Mouse (Mus musculus) stomach, embryonic 14.5 days (tissue): ENCODE measurements at regions not wholly inside any gene's neighbourhood (a gene's known extent, or its start where the extent isn't known, plus 50 kb on each side); places are given as distances from the start of the nearest gene placed in this dataset.

Experiments
- ATAC-seq: fragments of 200-750 bp; cut with Nextera tagmentation; 2 replicates; pipeline ENCODE4 v1.8.0; 2017; ENCODE audit warnings: low read depth, moderate TSS enrichment; ENCODE audit not compliant: insufficient number of reproducible peaks, insufficient read depth, low FRiP score
- H3K27ac ChIP-seq: fragments of 300-500 bp; sonication (generic); 2 replicates; pipeline ENCODE4 v1.5.1; 2014; ENCODE audit warnings: mild to moderate bottlenecking, low read length, moderate library complexity, mixed read lengths
- H3K27me3 ChIP-seq: fragments of 300-500 bp; sonication (generic); 2 replicates; pipeline ENCODE4 v1.6.1; 2014; ENCODE audit warnings: low read length, control low read depth, mixed read lengths; ENCODE audit not compliant: control insufficient read depth, insufficient read depth
- H3K36me3 ChIP-seq: fragments of 300-500 bp; sonication (generic); 2 replicates; pipeline ENCODE4 v1.6.1; 2014; ENCODE audit warnings: mild to moderate bottlenecking, control low read depth, low read length, moderate library complexity, mixed read lengths; ENCODE audit not compliant: control insufficient read depth, insufficient read depth
- H3K4me1 ChIP-seq: fragments of 300-500 bp; sonication (generic); 2 replicates; pipeline ENCODE4 v1.6.1; 2014; ENCODE audit warnings: low read length, control low read depth, mixed read lengths; ENCODE audit not compliant: control insufficient read depth, insufficient read depth
- H3K4me2 ChIP-seq: fragments of 300-500 bp; sonication (generic); replicated peaks from 2 replicates; pipeline ENCODE4 v1.6.1; 2014; ENCODE audit warnings: low read depth, low read length, control low read depth
- H3K4me3 ChIP-seq: fragments of 300-500 bp; sonication (generic); 2 replicates; pipeline ENCODE4 v1.5.1; 2014; ENCODE audit warnings: low read depth, low read length, control low read depth
- H3K9ac ChIP-seq: fragments of 300-500 bp; sonication (generic); replicated peaks from 2 replicates; pipeline ENCODE4 v1.6.1; 2014; ENCODE audit warnings: low read depth, mild to moderate bottlenecking, control low read depth, low read length, moderate library complexity, mixed read lengths
- H3K9me3 ChIP-seq: fragments of 300-500 bp; sonication (generic); 2 replicates; pipeline ENCODE4 v1.6.1; 2016; ENCODE audit warnings: low read depth, low read length, control low read depth; ENCODE audit not compliant: control insufficient read depth
- WGBS: fragments of 180-500 bp; shearing (Covaris S2); extraction: QIAGEN DNeasy Blood & Tissue Kit; methylation state at CpG from one replicate; pipeline ENCODE4 v1.1.7; 2014; 5-methylcytosine and 5-hydroxymethylcytosine counted together

- Histone ChIP-seq H3K4me2 (peak overlapping the region; percentile 35), H3K9me3 (no peaks in the 10 kb centered on the region), H3K27me3 (peaks cover 5% of the 10 kb centered on the region; the same call in 1 of the 2 replicates), H3K9ac (no peak overlapping the region), H3K27ac (peak overlapping the region; percentile 52; the same call in 1 of the 2 replicates), H3K4me1 (peaks cover 14% of the 10 kb centered on the region; the same call in 1 of the 2 replicates), H3K4me3 (peak overlapping the region; percentile 14), H3K36me3 (no peaks in the 10 kb centered on the region)
- peak; percentile 82; the same call in 1 of the 2 replicates for ATAC-seq
- WGBS: 6% methylated on average over 36 of the region's 36 CpGs
Measured at GRCm38 (mm10) chr5:37893639-37894550, 69.5 kb upstream of the Msx1 start.

DNA sequence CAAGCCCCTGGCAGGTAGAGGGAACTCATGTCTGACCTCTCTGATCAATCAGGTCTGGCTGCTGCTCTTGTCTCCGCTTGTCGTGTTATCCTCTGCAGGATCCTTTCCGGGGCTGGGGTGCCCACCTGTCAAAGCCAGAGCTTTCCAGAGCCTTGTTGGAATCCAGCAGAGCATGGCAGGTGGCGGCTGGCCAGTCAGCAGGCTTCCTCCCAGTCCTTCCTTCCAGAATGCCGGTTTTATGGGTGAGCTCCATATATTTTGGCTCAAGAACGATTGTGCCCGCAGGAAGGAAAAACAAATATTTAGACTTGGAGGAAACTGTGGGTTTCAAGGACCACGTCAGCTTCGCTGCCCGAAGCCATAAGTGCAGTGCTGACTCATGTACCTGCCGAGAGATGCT, 66.3 kb upstream of the Msx1 start:
- H3K4me3 ChIP-seq: no peak overlapping the region
- 49% methylated on average over 11 of the region's 11 CpGs for WGBS
- no peak overlapping the region for H3K9ac ChIP-seq
- no peak overlapping the region for H3K27ac ChIP-seq
- no peaks in the 10 kb centered on the region for H3K9me3 ChIP-seq
- peaks cover 14% of the 10 kb centered on the region; the same call in 1 of the 2 replicates for H3K4me1 ChIP-seq
- H3K27me3 ChIP-seq: peaks cover 5% of the 10 kb centered on the region; the same call in 1 of the 2 replicates
- H3K4me2 ChIP-seq: no peak overlapping the region
- no peaks in the 10 kb centered on the region for H3K36me3 ChIP-seq
- ATAC-seq: no peak

DNA sequence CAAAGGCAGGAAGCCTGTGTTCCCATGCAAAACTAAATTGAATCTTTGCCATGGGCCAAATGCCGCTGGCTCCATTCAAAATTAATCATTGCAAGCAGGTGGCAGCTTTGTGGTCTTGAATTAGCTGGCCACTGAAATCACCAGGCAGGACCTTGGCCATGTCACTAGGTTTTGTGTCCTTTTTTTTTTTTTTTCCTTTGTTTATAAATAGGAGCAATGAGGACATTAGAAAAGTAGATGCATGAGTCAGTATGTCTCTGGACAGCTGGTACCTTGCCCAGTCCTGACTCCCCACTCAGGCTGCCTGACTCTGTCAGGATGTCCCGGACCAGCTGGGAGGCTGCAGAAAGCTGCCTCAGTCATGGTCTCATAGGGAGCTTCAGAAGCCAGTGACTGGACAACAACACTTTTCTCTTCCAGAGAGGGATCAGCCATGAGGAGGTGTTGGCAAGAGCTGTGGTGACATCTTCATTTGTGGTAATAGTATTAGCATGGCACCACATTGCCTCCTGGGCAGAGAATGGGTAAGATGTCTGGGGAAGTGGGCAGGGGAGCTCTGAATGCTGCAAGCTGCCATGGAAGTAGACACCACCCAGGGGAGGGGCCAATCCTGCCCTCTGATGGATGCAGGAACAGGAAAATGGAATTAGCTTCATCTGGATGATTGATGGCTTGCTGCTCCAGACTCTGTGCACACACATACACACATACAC, 55.4 kb upstream of the Msx1 start:
- Histone ChIP-seq H3K27ac (no peak overlapping the region), H3K9me3 (no peaks in the 10 kb centered on the region), H3K9ac (no peak overlapping the region), H3K27me3 (no peaks in the 10 kb centered on the region), H3K4me2 (no peak overlapping the region), H3K4me1 (0 out of 2 replicates have a peak, but pooled peaks cover 3% of the 10 kb centered on the region), H3K4me3 (no peak overlapping the region), H3K36me3 (no peaks in the 10 kb centered on the region)
- 68% methylated on average over 2 of the region's 2 CpGs for WGBS
- no peak for ATAC-seq

GRCm38 (mm10) chr5:37876240-37876639, 51.9 kb upstream of the Msx1 start:
- no peaks in the 10 kb centered on the region for H3K9me3 ChIP-seq
- H3K9ac ChIP-seq: no peak overlapping the region
- H3K36me3 ChIP-seq: no peaks in the 10 kb centered on the region
- no peak overlapping the region for H3K27ac ChIP-seq
- H3K4me1 ChIP-seq: 0 out of 2 replicates have a peak, but pooled peaks cover 4% of the 10 kb centered on the region
- no peak overlapping the region for H3K4me3 ChIP-seq
- no peaks in the 10 kb centered on the region for H3K27me3 ChIP-seq
- no peak for ATAC-seq
- WGBS: 53% methylated on average over 4 of the region's 4 CpGs
- H3K4me2 ChIP-seq: no peak overlapping the region

DNA sequence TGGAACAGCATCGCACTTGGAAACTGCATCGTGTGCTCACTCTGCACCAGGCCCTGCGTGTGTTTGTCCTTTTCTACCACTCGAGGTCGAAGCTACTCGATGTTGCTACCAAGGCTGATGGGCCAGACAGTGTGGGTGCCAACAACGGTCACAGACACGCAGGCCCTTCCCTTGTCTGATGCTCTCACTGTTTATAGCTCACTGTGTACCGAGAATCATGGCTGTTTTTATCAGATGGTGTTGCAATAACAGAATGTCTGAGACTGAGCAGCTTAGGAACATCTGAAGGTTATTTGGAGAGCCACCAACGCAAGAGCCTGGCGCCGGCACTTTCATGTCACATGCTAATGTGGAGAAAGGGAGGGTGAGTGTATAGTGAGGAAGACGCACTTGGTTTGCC, 51.1 kb upstream of the Msx1 start:
- Histone ChIP-seq H3K4me1 (0 out of 2 replicates have a peak, but pooled peaks cover 4% of the 10 kb centered on the region), H3K4me2 (no peak overlapping the region), H3K9ac (no peak overlapping the region), H3K27ac (no peak overlapping the region), H3K4me3 (no peak overlapping the region), H3K36me3 (no peaks in the 10 kb centered on the region), H3K9me3 (no peaks in the 10 kb centered on the region), H3K27me3 (no peaks in the 10 kb centered on the region)
- WGBS: 83% methylated on average over 13 of the region's 13 CpGs
- ATAC-seq: no peak

DNA sequence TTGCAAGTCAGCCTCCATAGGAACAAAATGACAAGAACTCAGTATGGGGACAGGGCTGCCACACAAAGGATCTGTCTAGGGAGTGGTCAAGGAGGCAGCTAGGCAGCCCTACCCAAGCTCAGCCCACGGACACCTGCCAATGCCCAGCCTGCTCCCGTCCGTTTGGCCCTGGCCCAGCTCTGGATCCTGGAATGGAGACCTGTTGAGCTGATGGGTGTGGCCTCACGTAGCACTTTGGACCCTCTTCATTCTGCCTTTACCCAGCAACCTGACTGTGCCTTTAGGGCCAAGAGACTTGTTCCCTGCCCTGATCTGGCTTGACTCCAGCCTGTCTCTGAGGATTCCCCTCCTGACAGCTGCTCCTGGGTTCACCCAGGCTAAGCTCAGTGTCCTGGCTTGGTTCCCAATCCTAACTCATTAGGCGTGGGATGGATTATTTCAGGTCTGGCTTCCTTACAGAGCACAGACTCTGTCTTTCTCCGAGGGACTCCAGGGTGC, 50.5 kb upstream of the Msx1 start:
- Histone ChIP-seq H3K9ac (no peak overlapping the region), H3K9me3 (no peaks in the 10 kb centered on the region), H3K4me3 (no peak overlapping the region), H3K4me2 (no peak overlapping the region), H3K27ac (no peak overlapping the region), H3K4me1 (0 out of 2 replicates have a peak, but pooled peaks cover 4% of the 10 kb centered on the region), H3K36me3 (no peaks in the 10 kb centered on the region), H3K27me3 (no peaks in the 10 kb centered on the region)
- 60% methylated on average over 6 of the region's 6 CpGs for WGBS
- 0 out of 2 replicates have a peak, but pooled peaks have one; percentile 18 for ATAC-seq
